Mouse (Mus musculus): Measurements from ENCODE around the gene Dst.
A peak's percentile ranks its signal among the peaks of the same experiment; 100 is the strongest.
"Not testable (repeated sequence)": the region's sequence is repeated elsewhere in the genome, so short reads cannot be mapped to it uniquely, and the experiment has no call there.

Gene Dst

DNA sequence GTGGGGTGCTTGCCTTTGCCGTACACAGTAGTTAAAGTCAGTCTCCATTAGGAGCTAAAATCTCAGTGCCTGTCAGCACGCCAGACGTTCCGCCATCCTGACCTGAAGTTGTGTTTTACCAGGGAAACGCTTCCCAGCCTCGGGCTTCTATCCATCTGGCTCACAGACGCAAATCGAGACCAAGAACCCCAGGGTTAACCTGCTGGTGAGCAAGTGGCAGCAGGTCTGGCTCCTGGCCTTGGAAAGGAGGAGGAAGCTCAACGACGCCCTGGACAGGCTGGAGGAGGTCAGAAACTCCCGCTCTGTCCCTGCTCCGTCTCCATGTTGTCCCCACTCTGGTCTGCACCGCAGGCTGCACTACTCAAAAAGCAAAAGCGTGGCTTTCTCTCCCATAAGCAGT lies 385.2 kb downstream of the Dst start:
- no peak for DNase-seq (ENCODE audit: low spot score in 2 of 2)

DNA sequence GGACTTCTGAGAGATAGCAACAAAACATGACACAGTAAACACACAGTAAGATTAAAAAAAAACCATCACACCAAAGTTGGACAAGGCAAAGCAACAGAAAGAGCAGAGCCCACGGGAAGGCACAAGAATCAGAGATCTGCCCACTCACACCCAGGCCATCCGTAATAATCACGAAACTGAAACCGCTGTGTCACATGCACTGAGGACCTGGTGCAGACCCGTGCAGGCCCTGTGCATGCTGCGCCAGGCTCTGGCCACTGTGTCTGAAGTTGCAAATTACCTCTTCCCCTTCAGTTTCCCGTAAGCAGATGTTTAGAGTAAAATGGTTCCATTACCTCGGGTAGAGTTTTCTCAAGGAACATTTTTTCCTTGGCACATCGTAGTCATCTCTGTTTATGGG lies 389.6 kb downstream of the Dst start:
- no peak for DNase-seq (ENCODE audit: low spot score in 2 of 2)

DNA sequence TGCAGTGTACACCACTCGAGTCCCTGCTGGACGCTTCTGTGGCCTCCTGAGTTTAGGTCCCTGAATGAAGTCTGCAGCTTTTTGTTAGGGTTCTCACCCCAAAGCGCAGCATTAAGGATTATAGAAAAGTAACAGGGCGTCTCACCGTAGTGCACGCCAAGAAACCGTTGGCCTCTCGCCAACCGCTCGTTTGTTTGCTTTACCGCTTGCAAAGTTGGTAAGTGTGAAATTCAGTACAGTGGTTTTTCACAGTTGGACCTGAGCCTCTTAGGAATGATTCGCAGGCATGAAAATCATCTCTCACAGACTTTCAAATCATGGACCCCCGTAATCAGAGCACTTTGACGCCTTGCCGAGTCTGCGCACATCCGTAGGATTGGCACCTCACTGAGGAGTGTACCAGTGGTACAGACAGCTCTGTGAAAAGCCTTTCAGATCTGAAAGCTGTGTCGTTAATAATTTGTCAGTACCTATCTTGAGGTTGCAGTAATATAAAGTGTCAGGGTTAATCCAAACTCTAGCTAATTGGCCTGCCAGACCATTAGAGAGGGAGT lies 390.7 kb downstream of the Dst start:
- peak in 1 of 2 experiments; percentile 73 for DNase-seq (ENCODE audit: low spot score in 2 of 2)

DNA sequence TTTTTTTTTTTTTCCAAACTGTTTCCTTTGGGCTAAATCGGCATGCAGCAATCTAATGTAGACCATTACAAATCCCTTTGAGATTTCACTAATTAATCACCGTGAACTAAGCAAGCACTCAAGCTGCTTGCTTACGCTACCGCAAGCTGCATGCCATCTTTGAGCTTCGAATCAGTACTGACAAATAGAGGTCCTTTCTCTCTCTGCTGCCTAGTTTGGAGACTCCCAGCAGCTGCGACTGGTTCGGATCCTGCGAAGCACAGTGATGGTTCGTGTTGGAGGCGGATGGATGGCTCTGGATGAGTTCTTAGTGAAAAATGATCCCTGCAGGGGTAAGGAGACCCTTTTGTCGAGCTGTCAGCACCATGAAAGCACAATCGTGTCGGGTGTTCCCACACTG lies 391.5 kb downstream of the Dst start:
- DNase-seq (ENCODE audit: low spot score in 2 of 2): no peak

DNA sequence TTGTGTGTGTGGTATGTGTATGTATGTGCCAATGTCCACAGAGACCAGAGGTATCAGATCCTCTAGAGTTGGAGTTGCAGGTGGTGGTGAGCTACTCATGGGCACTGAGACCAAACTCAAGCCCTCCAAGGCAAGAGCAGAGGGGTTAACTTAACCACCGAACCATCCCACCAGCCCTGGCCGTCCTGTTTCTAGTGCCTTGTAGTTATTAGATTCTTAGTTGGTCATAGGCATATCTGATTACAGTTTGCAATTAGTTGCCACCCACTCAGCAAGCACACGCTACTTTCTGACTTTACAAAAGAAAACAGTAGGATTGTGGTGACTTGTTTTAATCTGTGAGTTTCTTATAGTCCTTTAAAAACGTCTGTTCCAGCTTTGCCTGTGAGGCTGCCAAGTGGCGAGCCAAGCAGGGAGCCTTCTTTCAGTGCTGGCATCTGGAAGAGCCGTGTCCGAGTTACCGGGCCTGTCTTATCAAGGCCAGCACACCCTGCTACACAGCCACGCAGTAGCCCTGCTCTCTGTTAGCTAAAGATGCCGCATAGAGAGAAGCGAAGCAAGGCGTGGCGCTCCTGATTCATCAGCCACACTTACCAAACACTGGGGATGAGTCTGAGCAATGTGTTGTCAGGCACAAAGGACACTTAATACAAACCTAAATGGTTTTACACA lies 392.4 kb downstream of the Dst start:
- no peak for DNase-seq (ENCODE audit: low spot score in 2 of 2)

DNA sequence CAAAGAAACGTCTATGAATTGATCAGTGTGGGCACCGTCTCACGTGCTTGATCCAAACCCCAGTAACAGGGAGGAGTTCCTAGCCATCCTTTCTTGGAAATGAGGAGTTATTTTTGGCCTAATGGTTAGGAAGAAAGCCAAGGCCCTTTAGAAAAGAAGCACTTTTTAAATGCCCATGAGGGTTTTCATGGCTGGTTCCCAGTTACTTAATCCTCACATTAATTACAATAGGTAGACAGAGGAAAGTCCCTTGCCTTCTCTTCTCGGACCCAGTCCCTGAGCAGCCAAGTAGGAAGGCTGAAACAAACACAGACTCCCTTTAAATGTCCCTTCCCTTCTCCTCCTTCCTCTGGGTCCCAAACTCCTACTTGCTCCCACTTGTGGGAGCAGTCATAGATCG lies 396.2 kb downstream of the Dst start:
- DNase-seq (ENCODE audit: low spot score in 2 of 2): no peak

DNA sequence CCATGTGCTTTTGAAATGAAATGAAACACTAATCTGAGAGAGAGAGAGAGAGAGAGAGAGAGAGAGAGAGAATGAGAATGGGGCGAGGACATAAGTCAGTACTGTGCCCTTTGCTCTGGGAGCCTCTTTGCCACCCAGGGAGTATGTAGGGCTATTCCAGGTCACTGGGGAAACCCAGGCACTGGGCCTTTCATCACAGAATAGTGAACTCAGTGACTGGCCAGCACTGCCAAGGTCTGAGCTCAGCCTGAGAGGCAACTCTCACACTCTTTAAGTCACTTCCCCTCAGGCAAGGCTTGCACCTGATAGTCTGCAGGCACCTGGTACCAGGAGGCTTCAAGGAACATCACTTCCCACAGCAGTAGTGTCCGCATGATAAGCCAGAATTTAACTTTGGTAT lies 398.7 kb downstream of the Dst start:
- DNase-seq (ENCODE audit: low spot score in 2 of 2): no peak

DNA sequence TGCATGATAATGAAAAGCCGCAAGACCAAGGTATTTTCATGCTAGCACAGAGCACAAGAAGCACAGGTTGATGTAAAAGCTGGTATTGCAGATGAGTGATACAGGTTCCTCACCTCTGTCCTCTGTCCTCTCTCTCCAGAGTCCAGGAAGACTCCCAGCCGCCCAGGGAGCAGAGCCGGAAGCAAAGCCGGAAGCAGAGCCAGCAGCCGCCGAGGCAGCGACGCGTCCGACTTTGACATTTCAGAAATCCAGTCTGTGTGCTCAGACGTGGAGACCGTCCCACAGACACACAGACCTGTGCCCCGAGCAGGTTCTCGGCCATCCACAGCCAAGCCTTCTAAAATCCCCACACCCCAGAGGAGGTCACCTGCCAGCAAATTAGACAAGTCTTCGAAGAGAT lies 399.2 kb downstream of the Dst start:
- no peak for DNase-seq (ENCODE audit: low spot score in 2 of 2)

DNA sequence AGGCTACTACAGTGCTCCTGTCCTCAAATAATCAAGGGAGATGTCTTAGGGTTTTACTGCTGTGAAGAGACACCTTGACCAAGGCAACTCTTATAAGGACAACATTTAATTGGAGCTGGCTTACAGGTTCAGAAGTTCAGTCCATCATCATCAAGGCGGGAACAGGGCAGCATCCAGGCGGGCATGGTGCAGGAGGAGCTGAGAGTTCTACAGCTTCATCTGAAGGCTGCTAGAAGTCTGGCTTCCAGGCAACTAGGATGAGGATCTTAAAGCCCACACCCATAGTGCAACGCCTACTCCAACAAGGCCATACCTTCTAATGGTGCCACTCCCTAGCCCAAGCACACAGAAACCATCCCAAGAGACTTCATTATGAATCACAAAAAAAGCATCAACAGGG lies 400.8 kb downstream of the Dst start:
- not testable (repeated sequence) for DNase-seq (ENCODE audit: low spot score in 2 of 2)

DNA sequence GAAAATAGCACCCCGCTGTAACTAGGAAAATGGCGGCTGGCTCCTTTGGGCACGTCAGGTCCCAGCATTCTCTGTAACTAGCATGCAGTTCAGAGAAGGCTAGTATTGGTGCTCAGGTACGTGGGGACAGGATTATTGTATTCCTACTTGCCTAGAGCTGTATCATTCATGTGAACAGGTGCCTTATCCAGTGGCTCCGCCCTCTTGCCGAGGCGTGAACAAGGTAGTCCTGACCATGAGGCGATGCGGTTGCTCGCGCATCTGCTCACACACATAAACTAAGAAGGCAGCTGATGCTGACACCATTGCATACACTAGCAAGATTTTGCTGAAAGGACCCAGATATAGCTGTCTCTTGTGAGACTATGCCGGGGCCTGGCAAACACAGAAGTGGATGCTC lies 401.4 kb downstream of the Dst start:
- no peak for DNase-seq (ENCODE audit: low spot score in 2 of 2)

DNA sequence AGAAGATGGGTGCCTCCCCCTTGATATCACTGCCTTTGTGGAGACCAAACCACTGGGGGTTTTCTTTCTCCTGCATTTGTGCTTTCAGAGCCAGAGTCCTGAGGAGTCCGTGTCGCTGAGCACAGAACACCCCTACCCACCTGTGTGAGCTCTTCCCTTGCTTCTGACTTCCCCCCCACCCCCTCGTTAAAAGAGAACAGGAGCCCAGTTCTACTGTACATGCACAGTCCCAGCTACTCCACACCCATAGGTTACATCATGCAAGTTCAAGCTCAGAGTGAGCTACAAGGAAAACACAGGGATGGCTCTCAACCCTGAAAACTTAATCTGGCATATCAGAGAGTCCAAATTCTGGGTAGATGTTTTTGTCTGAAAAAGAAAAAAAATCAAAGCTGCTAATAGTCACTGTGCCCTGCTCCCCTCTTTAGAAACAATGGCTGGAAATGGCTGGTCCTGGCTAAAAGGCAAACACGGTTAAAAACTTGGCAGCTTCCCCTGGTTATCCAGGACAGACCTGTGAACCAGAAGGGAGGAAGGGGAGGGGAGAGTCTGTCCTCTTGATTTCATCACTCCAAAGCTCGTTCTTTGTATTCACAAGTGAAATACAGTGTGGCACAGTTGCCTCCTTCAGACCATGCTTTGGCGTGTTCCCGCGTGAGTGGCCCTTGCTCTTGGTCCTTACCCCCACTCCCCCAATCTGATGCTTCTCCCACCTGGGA lies 402.7 kb downstream of the Dst start:
- DNase-seq (ENCODE audit: low spot score in 2 of 2): no peak

DNA sequence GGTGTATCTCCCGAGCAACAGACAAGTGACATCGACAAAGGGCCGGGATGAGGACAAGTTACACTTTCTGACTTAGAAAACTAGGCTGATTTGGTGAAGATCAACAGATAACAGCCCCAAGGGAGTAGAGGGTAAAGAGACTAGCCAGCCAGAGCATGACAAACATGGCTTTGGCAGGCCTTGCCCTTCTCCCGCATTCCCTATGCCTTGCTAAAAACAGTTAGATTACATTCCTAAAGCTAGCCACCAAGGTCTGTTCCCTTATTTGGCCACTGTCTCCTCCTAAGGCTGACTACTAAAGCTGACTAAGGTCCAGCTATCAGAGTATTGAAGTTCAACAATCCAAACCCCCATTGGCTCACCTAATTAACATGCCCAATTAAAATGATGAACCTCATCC lies 404.8 kb downstream of the Dst start:
- no peak for DNase-seq (ENCODE audit: low spot score in 2 of 2)

DNA sequence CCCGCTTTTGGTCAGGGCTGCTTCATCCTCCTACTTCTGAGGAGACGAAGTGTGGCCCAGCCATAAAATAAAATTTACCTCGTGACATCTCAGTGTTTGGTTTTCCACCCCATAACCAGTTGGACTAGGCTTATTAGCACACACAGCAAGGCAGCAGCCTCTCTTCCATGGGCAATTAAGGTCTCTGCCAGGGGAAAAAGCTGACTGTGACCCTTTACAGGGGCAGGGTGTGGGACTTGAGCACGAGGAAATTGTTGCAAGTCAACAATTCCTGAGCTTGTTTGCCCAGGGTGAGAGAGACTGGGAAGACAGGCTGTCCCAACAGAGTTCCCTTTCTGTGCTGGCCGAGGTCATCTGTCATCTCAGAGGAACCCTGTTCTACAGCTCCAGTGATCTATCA lies 407.4 kb downstream of the Dst start:
- DNase-seq (ENCODE audit: low spot score in 2 of 2): no peak

DNA sequence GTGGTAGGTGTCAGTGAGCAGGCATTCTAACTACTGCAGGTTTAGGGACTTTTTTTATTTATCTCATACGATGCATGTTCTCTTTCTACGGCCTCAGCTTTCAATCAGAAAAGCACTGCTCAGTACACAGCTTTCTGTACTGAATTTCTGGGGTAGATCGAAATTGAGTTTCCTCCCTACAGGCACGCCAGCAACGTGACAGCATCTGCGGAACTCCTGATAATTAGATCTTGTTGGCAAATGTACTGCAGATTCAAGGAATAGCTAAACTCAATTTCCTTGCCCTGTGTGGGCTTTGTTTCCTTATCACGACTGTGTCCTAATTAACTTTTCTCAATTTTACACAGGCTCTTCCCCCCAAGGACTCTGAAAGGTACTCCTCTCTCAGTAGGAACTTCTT lies 416.2 kb downstream of the Dst start:
- no peak for DNase-seq (ENCODE audit: low spot score in 2 of 2)

DNA sequence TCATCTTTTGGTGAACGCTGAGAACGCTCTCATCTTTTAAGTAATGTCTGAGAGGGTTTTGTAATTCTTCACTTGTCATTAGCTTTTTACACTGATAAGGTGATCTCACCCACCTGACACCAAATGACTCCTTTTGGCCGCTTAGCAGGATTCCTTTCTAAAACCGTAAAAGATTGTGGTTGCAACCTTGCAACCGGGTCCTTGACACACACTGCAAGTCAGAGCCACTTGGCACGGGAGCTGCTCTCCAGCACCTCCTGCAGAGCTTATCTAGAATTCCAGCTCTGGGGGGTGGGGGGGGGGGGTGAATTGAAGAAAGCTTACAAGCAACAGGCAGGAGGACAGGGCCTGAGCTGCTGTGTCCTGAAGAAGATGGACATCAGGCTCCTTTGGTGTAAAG lies 420.6 kb downstream of the Dst start:
- DNase-seq (ENCODE audit: low spot score in 2 of 2): no peak

DNA sequence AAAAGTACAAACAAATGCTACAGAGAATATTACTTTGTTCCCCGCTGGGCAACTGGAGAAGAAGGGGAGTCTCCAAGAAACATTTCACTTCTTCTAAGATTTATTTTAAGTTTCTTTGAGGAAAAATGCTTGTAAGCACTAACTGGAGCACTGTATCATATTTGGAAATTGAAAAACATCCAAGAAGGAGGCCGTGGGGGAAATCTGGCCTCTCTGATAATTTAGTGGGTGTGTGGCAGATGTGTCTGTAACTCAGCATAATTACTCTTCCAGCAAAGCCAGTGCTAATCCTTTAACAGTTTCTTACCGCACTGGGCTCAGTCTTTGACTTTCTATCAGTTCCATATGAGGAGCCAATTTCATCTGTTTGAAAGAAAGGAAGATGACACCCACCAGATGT lies 423.7 kb downstream of the Dst start:
- no peak for DNase-seq (ENCODE audit: low spot score in 2 of 2)

All from urinary bladder, postnatal 4 days (tissue).